Mouse (Mus musculus) cerebellum, postnatal 4 days (tissue): Measurements from ENCODE around the gene Tbc1d10c.
A peak's percentile ranks its signal among the peaks of the same experiment; 100 is the strongest.

Experiments
- DNase-seq, 2 experiments: peaks; one replicate each; pipeline ENCODE4 v3.0.0; 2022; ENCODE audit warnings: low spot score in 2 of 2, mixed read lengths in 1 of 2

Tbc1d10c gene

DNA sequence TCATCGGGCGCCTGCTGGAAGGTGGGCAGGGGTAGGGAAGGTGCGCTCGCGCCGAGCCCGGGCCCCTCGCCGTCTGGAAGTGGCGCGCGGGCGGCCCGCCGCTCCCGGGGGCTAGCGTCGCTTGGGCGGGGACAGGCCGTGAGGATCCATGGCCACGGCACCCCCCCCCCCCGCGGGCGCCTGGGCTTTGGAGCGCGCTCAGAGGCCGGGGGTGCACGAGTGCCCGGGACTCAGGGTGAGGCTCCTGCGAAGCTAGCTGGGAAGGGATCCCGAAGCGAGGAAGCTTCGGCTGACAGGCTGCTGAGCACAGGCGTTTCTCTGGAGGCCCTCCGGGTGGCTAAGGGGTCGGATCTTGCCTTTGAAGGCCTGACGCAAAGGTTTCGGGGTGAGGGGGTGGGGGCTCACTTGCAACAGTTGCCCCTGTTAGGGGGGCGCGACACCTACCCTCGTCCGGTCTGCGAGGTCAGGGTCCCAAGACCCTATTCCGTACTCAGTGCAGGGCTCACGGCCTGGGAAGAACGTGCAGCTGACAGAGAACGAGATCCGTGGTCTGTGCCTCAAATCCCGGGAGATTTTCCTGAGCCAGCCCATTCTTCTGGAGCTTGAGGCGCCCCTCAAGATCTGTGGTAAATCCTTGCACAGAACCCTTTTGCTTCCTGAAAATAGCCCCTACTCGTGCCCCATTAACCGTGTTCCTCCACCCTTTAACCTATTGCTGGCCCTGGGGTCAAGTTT is 1.3 kb upstream of the Tbc1d10c start:
- no peak for DNase-seq

GRCm38 (mm10) chr19:4191528-4192250 is 605 bp upstream of the Tbc1d10c start, which contains the start of gene Ppp1ca:
TSS of gene Ppp1ca (plus strand) at chr19:4192065.
- DNase-seq: peak; percentile 94 to 97

DNA sequence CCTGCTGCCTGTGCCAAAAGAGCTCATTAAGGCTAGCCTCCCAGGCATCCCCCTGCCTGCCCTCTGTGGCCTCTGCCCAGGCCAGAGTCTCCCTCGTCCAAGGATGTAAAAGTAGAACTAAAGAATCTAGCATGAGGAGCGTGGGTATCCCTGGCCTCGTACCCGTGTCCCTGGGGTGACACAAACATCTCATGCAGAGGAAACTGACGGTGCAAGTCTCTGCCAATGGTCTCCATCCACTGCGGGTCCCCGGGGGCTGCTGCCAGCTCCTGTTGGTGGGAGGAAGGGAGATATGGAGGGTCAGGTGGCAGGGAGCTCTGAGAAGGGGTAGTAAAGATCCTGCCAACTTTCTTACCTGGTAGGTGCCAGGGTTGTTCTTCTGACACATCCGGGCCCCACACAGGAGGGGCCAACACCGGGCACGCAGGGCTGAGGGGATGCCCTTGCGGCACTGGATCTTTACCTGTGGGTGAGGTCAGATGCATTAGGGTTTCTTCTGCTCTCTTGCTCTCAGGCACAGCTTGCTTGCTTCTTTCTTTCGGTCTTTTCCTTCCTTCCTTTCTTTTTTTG is 1.9 kb downstream of the Tbc1d10c start:
- DNase-seq: no peak

- DNase-seq: no peak
Measured at GRCm38 (mm10) chr19:4187303-4187702, 3.8 kb downstream of the Tbc1d10c start.

GRCm38 (mm10) chr19:4184976-4185975 is 5.8 kb downstream of the Tbc1d10c start:
- no peak for DNase-seq

DNA sequence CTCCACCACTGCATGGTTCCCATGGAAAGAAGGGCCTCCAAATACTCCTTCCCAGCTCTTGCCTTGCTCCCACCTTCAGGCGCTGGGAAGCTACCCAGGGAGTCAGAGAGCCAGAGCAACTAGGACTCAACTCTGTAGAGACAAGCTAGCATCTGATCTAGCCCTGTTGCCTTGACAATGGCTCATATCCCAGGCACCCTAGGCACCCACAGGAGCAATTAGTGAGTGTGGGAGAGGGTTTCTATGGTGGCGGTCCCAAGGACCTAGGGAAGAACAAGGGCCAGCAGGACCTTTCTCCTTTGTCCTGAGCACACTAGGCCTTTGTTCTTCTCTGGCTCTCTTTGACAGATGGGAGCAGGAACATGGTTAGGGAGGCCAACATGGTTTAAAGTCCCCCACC is 7.4 kb downstream of the Tbc1d10c start:
- DNase-seq: no peak

- no peak for DNase-seq
Measured at GRCm38 (mm10) chr19:4181892-4182291, 9.2 kb downstream of the Tbc1d10c start.

DNA sequence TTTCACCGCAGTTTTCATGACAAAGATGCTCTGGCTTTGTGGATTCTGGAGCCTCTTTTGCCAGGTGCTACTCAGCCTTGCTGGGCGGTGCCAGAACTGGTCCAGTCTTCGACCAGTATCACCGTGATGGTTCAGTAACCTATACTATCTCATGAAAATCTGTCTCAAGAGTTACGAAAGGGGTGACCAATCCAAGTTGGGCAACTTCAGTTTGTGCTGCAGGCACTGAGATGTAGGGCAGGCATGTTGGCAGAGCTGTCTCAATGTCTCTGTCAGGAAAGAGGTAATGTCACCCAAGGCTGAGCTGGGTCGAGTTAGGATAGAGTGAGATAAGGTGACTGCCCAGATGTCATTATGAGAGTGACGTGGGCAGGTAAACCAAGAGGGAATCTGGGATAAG is 10.7 kb downstream of the Tbc1d10c start:
- DNase-seq: no peak

DNA sequence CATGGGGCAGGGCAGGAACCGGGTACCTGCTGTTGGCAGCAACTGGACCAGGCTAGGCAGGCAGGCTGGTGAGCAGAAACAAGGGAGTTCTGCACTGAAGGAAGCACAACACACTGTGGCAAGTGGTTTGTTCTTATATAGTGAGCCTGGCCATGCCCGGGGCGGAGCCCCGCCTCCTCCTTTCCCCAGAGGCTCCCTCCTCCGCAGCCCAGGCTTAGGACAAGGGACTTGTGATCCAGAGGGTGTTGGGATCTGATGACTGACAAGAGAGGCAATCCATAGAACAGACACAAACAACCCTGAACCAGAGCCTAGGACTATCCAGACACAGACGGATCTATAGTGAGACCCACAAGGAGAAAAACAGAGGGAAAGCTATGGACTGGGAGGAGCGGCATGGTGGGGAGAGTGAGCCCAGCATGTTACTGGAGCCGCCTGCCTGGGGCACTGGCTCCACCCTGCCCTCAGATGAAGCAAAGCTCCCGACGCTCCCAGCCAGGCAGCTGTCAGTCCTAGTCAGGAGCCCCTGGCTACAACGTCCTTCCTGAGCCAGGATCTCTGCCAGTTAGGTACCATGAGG is 15.6 kb downstream of the Tbc1d10c start, which contains the start of gene Carns1:
TSS of gene Carns1 (minus strand) at position 112 of the 580 bp plus-strand sequence.
- no peak for DNase-seq

DNA sequence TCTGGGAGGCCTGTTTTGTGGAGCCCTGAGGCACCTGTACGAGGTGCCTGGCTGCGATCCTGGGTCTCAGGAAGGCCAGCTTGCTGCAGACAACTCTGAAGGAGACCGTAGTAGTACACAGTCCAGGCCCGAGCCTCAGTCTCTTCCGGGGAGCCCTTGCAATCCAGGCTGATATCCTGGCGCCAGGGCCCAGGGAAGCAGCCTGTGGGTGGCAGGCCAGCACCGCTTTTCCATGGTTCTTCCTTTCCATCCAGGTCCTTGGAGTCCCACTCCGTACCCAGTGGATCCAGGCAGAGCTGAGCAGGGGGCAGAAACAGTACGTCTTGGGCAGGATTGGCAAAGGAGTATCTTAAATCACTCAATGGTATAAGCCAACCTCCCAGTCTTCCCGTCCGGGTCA is 18.2 kb downstream of the Tbc1d10c start:
- DNase-seq: no peak

- DNase-seq: no peak
Measured at GRCm38 (mm10) chr19:4171393-4172290, 19.4 kb downstream of the Tbc1d10c start.

GRCm38 (mm10) chr19:4170723-4171392 is 20.2 kb downstream of the Tbc1d10c start:
- DNase-seq: no peak

GRCm38 (mm10) chr19:4169810-4170209 is 21.3 kb downstream of the Tbc1d10c start:
- DNase-seq: no peak

DNA sequence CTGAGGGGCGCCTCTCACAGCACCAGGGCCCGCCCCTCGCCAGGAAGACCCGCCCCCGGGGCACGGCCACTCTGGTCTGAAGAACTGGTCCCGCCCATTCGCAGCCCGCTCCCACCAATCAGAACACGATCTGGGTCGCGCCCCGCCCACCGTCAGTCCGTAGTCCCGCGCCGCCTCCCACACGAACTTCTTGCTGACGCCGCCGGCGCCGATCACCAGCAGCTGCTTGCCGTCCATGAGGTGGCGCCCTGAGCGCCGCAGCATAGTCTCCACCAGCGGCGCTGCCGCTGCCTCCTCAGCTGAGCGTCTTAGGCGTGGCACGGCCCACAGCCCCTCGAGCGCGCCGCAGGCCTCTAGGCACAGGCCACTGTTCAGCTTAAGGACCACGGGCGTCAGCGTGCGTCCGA is 21.7 kb downstream of the Tbc1d10c start:
- DNase-seq: peak; percentile 99 to 100

GRCm38 (mm10) chr19:4166678-4167476 is 24.2 kb downstream of the Tbc1d10c start:
- DNase-seq: no peak

DNA sequence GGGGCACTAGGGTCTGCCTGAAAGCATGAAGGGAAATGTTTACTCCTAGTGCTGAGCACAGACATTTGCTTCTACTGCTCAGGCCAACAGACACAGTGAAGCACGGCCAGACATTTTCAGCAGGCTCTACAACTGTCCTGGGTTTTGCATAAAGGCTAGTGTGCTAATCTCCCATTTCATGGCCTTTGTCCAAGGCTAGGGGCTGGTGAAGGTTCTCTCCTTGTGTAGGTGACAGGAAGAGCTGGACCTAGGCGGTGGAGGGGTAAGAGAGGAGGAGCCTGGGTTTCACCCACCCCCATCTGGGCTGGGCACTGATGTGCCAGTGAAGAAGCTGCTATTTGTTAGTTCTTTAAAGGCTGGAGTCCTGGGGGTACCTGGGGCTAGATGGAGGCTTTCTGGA is 26.4 kb downstream of the Tbc1d10c start:
- no peak for DNase-seq

- DNase-seq: no peak
Measured at GRCm38 (mm10) chr19:4164100-4164499, 27.0 kb downstream of the Tbc1d10c start.

- DNase-seq: no peak
Measured at GRCm38 (mm10) chr19:4163543-4163887, 27.6 kb downstream of the Tbc1d10c start.
